Mouse (Mus musculus) cortical plate, adult 2 months (tissue): ENCODE results near the gene Nell1. TPM values are rescaled to one million over a fixed set of nuclear protein-coding genes. Genes with fewer than 3 reads are reported as not detected.
A peak's percentile ranks its signal among the peaks of the same experiment; 100 is the strongest.

Experiments used
- H3K27ac ChIP-seq: fragments of 200-500 bp; 2 replicates; pipeline ENCODE4 v1.5.1; 2012; ENCODE audit warnings: low read length, control low read depth, inconsistent platforms; ENCODE audit not compliant: insufficient read depth
- H3K4me1 ChIP-seq: fragments of 200-500 bp; 2 replicates; pipeline ENCODE4 v1.6.1; 2011; ENCODE audit warnings: low read length; ENCODE audit not compliant: control insufficient read depth, insufficient read depth
- H3K4me3 ChIP-seq: fragments of 200-500 bp; 2 replicates; pipeline ENCODE4 v1.5.1; 2011; ENCODE audit warnings: mild to moderate bottlenecking, low read length, control low read depth; ENCODE audit not compliant: insufficient read depth
- CTCF ChIP-seq: fragments of 200-500 bp; IDR thresholded peaks from 2 replicates; pipeline ENCODE4 v1.5.1; 2011; ENCODE audit warnings: mild to moderate bottlenecking, control low read depth, low read length; ENCODE audit not compliant: insufficient read depth; ENCODE audit errors: extremely low read depth
- POLR2A ChIP-seq: fragments of 200-500 bp; IDR thresholded peaks from 2 replicates; pipeline ENCODE4 v1.6.1; 2011; ENCODE audit warnings: mild to moderate bottlenecking, low read length, control low read depth; ENCODE audit not compliant: insufficient read depth; ENCODE audit errors: extremely low read depth
- polyA plus RNA-seq: library from polyadenylated mRNA; depleted of rRNA; stranded (reverse); fragments of >200 nt; gene quantifications from 2 replicates; pipeline ENCODE4 v1.2.3, GENCODE M21; 2012

The Nell1 gene
- polyA plus RNA-seq, 1 experiment, result 27.7 TPM

GRCm38 (mm10) chr7:49957142-49957541 lies 17.5 kb upstream of the Nell1 start:
- TF ChIP-seq POLR2A (no peak), CTCF (no peak)
- no peak overlapping the region for H3K27ac ChIP-seq
- no peak overlapping the region for H3K4me3 ChIP-seq
- H3K4me1 ChIP-seq, result no peaks in the 10 kb centered on the region

GRCm38 (mm10) chr7:49963764-49964163 lies 10.9 kb upstream of the Nell1 start:
- H3K4me1 ChIP-seq, result no peaks in the 10 kb centered on the region
- H3K27ac ChIP-seq, result no peak overlapping the region
- no peak overlapping the region for H3K4me3 ChIP-seq
- TF ChIP-seq CTCF, result no peak
- no peak for TF ChIP-seq POLR2A

GRCm38 (mm10) chr7:49969516-49969915 lies 5.1 kb upstream of the Nell1 start:
- TF ChIP-seq POLR2A (no peak), CTCF (no peak)
- H3K4me1 ChIP-seq, result no peaks in the 10 kb centered on the region
- H3K4me3 ChIP-seq, result no peak overlapping the region

GRCm38 (mm10) chr7:49975441-49976121 lies 917 bp downstream of the Nell1 start:
- no peak overlapping the region; the same call in 1 of the 2 replicates for H3K27ac ChIP-seq
- TF ChIP-seq CTCF (no peak), POLR2A (no peak)

More at GRCm38 (mm10) chr7:49969516-49969915, 5.1 kb upstream of the Nell1 start:
- H3K27ac ChIP-seq, result no peak overlapping the region

GRCm38 (mm10) chr7:49981511-49982227 lies 7.0 kb downstream of the Nell1 start:
- no peak overlapping the region for H3K27ac ChIP-seq
- H3K4me3 ChIP-seq, result no peak overlapping the region
- TF ChIP-seq CTCF, result peak; percentile 28; the same call in 1 of the 2 replicates
- no peak for TF ChIP-seq POLR2A
- no peaks in the 10 kb centered on the region for H3K4me1 ChIP-seq

More at GRCm38 (mm10) chr7:49975441-49976121, 917 bp downstream of the Nell1 start:
- Histone ChIP-seq H3K4me1 (no peaks in the 10 kb centered on the region), H3K4me3 (peak overlapping the region; percentile 63)

- TF ChIP-seq POLR2A (no peak), CTCF (no peak)
- H3K4me3 ChIP-seq, result no peak overlapping the region
- no peak overlapping the region for H3K27ac ChIP-seq
- H3K4me1 ChIP-seq, result no peaks in the 10 kb centered on the region
These were observed 10.0 kb downstream of the Nell1 start for GRCm38 (mm10) chr7:49984698-49985097.

GRCm38 (mm10) chr7:49985947-49986346 lies 11.3 kb downstream of the Nell1 start:
- H3K4me1 ChIP-seq, result no peaks in the 10 kb centered on the region
- H3K27ac ChIP-seq, result no peak overlapping the region
- no peak overlapping the region for H3K4me3 ChIP-seq
- no peak for TF ChIP-seq CTCF
- TF ChIP-seq POLR2A, result no peak

GRCm38 (mm10) chr7:49999321-49999720 lies 24.7 kb downstream of the Nell1 start:
- no peak overlapping the region for H3K27ac ChIP-seq
- no peak overlapping the region for H3K4me3 ChIP-seq
- no peak for TF ChIP-seq POLR2A
- no peak for TF ChIP-seq CTCF
- H3K4me1 ChIP-seq, result no peaks in the 10 kb centered on the region

GRCm38 (mm10) chr7:50005268-50005667 lies 30.6 kb downstream of the Nell1 start:
- Histone ChIP-seq H3K4me3 (no peak overlapping the region), H3K4me1 (no peaks in the 10 kb centered on the region), H3K27ac (no peak overlapping the region)
- TF ChIP-seq CTCF (no peak), POLR2A (no peak)
